Mouse (Mus musculus) WW6 (cell line): Measurements from ENCODE around the gene Psmd8.
"Not testable (repeated sequence)": the region's sequence is repeated elsewhere in the genome, so short reads cannot be mapped to it uniquely, and the experiment has no call there.

Source experiments
- DNase-seq: peaks from one replicate; pipeline ENCODE4 v3.0.0-alpha.2; 2013; ENCODE audit warnings: low read depth, low spot score

The Psmd8 gene

DNA sequence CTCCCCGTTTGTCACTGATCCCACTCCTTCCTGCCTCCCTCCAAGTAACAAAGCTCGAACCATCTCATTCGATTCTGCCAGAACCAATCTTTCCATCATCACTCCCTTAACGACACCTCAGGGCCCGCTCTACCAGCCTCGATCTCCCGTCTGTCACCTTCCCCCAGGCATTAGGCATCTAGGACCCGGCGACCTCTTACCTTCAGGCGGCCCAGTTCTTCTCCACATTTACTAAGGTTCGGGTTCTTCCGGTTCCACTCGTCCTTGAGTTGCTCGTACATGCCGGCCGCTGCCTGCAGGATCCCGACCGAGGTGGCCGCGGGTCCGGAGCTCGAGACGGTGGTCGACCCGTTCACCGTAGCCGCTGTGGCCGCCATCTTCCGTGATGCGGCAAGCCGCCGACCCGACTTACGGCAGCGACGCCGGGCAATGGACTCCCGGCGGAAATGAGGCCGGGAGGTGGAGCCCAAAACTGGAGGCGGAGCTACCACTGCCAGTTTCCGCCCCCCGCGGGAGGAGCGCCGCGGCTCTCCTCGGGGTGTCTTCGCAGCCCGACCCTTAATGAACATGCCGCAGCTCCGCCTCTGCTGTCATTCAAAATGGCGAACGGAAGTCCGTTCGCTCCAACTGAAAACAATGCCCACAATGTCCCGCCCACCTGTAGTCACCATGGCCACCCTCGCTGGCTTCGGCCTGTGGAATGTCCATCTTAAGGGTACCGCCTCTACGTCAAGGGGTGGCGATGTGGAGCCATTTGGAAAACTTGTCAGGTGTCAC, at the start of gene Psmd8:
Gene Psmd8 (minus strand): TSS at position 625 of the 777 bp plus-strand sequence.
- peak; percentile 95 for DNase-seq

DNA sequence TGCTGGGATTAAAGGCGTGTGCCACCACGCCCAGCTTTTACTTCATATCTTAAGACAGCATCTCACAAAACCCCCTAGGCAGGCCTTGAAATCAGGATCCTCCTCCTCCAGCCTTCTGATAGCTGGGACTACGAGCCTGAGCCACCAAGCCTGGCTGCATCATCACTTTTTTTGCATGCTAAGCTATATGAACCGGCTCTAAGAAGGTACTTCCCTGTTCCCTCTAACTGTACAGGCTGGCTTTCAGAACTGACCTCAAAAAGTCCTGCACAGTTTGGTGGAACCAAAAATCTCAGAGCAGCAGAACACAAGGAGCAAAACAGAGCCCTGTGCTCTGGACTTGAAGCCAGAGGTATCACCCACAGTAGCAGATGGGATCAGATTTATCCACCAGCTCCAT, 47.7 kb upstream of the Psmd8 start:
- DNase-seq, result no peak

DNA sequence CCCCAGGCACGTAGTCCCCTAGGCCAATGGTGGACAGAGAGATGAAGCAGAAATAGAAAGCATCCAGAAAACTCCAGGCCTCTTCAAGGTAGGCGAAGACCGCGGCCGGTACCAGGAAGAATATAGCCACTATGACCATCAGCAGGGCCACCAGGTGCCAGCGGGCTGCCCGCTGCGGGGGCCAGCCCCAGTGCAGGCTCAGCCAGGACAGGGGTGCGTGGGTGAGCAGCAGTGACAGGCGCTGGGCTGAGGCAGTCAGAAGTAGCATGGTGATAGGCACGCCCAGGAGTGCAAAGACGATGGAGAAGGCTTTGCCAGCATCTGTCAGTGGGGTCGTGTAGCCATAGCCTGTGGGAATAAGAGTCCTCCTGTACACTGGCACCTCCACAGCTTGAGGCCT, 45.0 kb upstream of the Psmd8 start:
- no peak for DNase-seq

GRCm38 (mm10) chr7:29224756-29225394, 44.4 kb upstream of the Psmd8 start:
- DNase-seq, result no peak

GRCm38 (mm10) chr7:29214846-29215245, 34.3 kb upstream of the Psmd8 start:
- DNase-seq, result no peak

DNA sequence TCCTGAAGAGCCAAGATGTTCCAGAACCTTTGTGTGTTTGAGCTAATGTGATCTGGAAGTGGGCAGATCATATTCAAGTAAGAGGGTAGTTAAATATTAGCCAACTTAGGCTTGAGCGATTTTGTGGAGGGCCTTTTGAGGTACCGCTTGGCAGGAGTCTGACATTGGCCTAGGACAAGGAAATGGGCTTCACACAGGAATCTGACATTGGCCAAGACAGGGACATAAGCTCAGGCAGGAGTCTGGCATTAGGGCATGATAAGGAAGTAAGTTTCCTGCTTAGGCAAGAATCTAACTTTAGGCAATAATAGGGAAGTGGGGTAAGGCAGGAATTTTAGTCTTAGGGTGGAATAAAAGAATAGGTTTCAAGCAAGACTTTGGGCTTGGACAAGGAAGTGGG, 33.7 kb upstream of the Psmd8 start:
- DNase-seq, result no peak

- peak; percentile 95 for DNase-seq
These were observed 33.2 kb upstream of the Psmd8 start, which contains the start of gene Catsperg1 for GRCm38 (mm10) chr7:29213675-29214082. TSS of gene Catsperg1 (minus strand) at chr7:29214035.

DNA sequence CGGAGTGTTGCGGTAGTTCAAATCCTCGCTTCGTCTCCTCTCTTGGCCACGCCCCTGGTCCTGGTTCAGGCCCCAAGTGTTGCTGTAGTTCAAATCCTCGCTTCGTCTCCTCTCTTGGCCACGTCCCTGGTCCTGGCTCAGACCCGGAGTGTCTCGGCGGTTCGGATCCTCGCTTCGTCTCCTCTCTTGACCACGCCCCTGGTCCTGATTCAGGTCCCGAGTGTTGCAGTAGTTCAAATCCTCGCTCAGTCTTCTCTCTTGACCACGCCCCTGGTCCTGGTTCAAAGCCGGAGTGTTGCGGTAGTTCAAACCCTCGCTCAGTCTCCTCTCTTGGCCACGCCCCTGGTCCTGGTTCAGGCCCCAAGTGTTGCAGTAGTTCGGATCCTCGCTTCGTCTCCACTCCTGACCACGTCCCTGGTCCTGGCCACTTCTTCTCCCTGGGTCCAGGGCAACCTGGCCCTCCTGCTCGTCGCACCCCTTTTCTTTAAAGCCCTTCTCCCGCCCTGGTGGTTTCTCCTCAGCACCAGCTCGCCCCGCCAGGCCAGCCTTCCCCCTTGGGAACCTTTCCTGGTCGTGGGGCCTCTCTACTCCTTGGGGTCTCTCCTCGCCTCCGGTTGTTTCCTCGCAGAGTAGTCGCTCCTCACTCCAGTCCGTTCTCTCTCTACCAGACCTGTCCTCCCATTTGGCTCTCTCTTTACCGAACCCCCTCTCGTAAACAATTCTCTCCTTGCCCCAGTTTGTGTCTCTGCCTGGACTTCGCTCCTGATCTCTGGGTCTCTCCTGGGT, 32.5 kb upstream of the Psmd8 start:
- DNase-seq, result not testable (repeated sequence)

GRCm38 (mm10) chr7:29212199-29212765, 31.8 kb upstream of the Psmd8 start:
- peak; percentile 95 for DNase-seq

DNA sequence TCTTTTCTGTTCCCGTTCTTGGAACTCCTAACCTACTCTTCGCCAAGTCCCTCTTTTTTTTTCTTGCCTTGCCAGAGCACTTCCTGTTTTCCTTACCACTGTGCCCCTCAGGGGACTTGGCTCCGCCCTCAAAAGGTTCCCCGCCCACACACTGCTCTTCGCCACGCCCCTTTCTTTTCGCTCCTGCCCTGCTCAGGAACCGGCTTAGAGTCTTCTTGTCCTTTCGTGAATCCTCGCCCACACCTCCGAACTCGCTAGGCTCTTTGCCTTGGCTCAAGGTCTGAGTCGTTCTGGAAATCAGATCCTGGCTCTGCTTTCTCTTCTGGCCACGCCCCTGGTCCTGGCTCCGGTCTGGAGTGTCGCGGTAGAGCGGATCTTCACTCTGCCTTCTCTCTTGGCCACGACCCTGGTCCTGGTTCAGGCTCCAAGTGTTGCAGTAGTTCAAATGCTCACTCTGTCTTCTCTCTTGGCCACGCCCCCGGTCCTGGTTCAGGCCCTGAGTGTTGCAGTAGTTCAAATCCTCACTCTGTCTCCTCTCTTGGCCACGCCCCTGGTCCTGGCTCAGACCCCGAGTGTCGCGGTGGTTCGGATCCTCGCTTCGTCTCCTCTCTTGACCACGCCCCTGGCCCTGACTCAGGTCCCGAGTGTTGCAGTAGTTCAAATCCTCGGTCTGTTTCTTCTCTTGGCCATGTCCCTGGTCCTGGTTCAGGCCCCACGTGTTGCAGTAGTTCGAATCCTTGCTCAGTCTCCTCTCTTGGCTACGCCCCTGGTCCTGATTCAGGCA, 31.1 kb upstream of the Psmd8 start:
- peak; percentile 74 for DNase-seq

- DNase-seq, result not testable (repeated sequence)
These were observed 30.5 kb upstream of the Psmd8 start for GRCm38 (mm10) chr7:29211013-29211412.

GRCm38 (mm10) chr7:29202577-29202976, 22.1 kb upstream of the Psmd8 start:
- no peak for DNase-seq

- not testable (repeated sequence) for DNase-seq
These were observed 13.7 kb upstream of the Psmd8 start for GRCm38 (mm10) chr7:29194230-29194629.

DNA sequence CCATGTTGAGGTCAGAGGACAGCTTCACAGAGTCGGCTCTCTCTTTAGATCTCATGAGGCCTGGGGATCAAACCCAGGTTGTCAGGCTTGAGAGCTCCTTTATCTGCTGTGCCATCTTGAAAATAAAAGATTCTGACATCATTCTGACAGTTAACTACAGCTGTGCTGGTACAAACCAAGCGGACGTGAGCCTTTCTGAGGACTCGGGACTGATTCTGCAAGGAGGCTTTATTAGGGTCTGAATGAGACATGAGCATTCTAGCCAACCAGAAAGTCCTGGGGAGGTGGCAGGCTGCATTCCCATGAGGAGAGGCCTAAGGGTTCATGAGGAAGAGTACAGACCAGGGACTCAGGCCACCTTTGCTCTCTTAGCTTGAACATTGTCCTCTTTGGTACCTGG, 822 bp upstream of the Psmd8 start:
- DNase-seq, result not testable (repeated sequence)

DNA sequence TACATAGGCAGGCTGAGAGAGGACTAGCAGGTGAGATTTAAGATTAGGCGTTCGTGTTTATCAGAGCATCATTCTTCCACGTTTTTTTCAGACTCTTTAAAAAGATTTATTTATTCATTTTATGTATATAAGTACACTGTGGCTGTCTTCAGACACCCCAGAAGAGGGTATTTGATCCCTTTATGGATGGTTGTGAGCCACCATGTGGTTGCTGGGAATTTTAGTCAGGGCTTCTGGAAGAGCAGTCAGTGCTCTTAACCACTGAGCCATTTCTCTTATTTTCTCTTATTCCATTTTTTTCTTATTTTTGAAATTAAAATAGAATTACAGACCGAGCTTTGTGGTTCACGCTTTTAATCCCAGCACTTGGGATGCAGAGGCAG, 344 bp upstream of the Psmd8 start:
- DNase-seq, result no peak

DNA sequence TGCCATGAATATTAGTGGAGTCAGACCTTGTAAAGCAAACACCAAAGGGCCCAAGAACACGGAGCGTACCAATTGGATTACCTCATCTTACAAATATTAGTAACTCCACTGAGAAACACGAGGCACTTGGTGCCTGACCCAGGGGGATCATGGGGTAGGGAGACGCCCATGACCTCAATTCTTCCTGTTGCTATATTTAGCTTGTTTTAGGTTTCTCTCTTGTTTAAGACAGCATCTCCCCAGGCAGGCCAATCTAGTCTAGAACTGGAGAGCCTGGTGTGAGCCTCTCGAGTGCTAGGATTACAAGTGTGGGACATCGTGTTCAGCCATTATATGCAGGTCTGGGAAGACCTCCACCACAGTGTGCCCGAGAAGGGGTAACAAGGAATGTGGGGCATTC, 1.2 kb downstream of the Psmd8 start:
- DNase-seq, result no peak

DNA sequence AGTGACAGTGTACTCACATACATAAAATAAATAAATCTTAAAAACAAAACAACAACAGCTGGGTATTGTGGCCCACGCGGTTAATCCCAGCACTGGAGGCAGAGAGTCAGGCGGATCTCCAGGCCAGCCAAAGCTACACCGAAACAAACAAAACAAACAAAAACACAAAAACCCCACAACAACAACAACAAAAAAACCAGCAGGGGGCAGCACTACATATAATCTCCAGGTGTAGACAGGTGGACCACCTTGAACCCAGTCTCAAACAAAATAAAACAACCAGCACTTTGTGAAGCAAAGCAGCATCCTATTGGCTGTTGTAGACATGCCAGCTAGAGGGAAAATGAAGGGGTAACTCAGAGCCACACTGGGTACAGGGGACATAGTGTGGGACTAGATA, 2.4 kb downstream of the Psmd8 start:
- DNase-seq, result no peak

GRCm38 (mm10) chr7:29172390-29173016, 8.0 kb downstream of the Psmd8 start:
- no peak for DNase-seq

DNA sequence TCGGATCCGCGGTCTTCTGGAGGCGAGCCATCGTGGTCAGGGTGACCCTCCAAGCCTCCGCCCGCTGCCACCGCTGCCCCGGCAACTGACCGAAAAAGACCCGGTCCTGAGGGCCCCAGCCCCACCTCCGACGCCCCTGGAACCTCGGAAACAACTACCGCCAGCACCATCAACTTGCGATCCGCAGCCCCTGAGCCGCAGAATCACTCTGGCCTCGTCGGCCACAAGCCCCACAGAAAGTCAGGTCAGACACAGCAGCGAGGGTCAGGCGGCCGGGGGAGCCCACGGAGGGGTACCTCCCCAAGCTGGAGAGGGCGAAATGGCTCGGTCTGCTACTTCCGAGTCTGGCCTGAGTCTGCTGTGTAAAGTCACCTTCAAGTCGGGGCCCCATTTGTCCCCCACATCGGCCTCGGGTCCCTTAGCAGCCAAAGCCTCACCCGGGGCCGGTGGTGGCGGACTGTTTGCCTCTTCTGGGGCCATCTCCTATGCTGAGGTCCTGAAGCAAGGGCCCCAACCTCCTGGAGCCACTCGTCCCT, 8.9 kb downstream of the Psmd8 start:
- no peak for DNase-seq

DNA sequence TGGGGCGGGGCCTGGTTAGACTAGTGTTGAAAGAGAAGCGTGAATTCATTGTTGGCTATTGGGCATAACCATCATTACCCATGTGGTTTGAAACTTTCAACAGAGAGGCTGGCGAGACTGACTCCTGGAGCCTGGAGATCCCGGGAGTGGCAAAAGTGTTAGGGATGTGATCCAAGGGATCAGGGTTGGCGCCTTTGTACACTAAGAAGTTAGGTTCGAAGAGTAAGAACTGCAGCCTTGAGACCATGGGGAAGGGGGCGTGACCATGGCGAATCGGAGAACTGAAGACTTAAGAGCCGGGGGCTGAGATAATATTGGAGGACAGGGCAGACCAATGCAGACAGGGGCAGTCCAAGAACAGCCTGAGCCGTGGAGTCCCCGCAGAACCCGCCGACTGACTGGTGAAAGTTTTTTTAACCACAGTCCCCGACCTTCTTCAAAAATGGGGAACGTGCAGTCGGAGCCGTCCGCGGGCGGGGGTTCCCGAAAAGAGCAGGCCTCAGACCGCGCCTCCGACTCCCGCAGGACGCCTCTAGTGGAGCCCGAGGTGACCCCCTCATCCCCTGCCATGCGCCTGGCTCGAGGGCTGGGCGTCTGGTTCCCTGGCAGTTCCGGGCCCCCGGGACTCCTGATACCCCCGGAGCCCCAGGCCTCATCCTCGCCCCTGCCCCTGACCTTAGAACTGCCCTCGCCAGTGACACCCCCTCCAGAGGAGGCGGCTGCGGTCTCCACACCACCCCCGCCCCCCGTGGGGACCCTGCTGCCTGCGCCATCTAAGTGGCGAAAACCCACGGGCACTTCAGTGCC, 9.5 kb downstream of the Psmd8 start:
- DNase-seq, result no peak
